Mouse (Mus musculus) Patski (cell line): ENCODE results near the gene Enox1. TPM values are rescaled to one million over a fixed set of nuclear protein-coding genes. Genes with fewer than 3 reads are reported as not detected.

Experiments
- ATAC-seq: fragments of 100-300 bp; one replicate; pipeline ENCODE4 v1.8.0; 2021
- CTCF ChIA-PET: fragments of 350-600 bp; sonication (Branson Sonifier 250); formaldehyde crosslinking; loops from one replicate; lab custom pipeline; 2022; ENCODE audit warnings: inconsistent platforms; lab: Charles Lee
- POLR2A ChIA-PET: fragments of 350-600 bp; sonication (Branson Sonifier 250); formaldehyde crosslinking; loops from one replicate; lab custom pipeline; 2022; ENCODE audit warnings: antibody characterized with exemption, inconsistent platforms; lab: Charles Lee
- DNase-seq: peaks from one replicate; pipeline ENCODE4 v3.0.0-alpha.2; 2011; ENCODE audit warnings: low read depth, low spot score
- H3K27me3 ChIP-seq: fragments of 371-371 bp; one replicate; pipeline ENCODE4 v1.5.1; 2021
- CTCF ChIP-seq: fragments of 100-300 bp; IDR thresholded peaks from one replicate; pipeline ENCODE4 v1.5.1; 2021
- in situ Hi-C: fragments of 300-500 bp; cut with MboI; formaldehyde crosslinking; loops from 3 replicates; pipeline ENCODE4 v1.11.1; 2018; ENCODE audit warnings: low pct_unique_long_range_greater_than_20kb, mixed read lengths
- polyA plus RNA-seq: library from polyadenylated mRNA; unstranded; gene quantifications from one replicate; pipeline ENCODE4 v1.2.3, GENCODE M21; 2021

The Enox1 gene
- polyA plus RNA-seq, 1 experiment from 2014 or later, result 2.4 TPM

- ChIA-PET CTCF (interaction anchor here (1.2 kb wide), 1 partner anchor 14 kb away, joined by 4 read pairs; no protein-coding TSS in a partner anchor), POLR2A (no interaction called here)
- in situ Hi-C loops, result no loop called here
- DNase-seq (no peak), ATAC-seq (no peak)
- no peaks in the 10 kb centered on the region for H3K27me3 ChIP-seq
- no peak for TF ChIP-seq CTCF
Measured at GRCm38 (mm10) chr14:77638148-77638547, 481.6 kb downstream of the Enox1 start.

- TF ChIP-seq CTCF, result no peak
- no peak for DNase-seq
- ChIA-PET CTCF (no interaction called here), POLR2A (no interaction called here)
- in situ Hi-C loops, result no loop called here
- no peaks in the 10 kb centered on the region for H3K27me3 ChIP-seq
- ATAC-seq, result no peak
Measured at GRCm38 (mm10) chr14:77638616-77639015, 482.1 kb downstream of the Enox1 start.

GRCm38 (mm10) chr14:77639586-77639985, 483.0 kb downstream of the Enox1 start:
- TF ChIP-seq CTCF, result no peak
- H3K27me3 ChIP-seq, result no peaks in the 10 kb centered on the region
- DNase-seq, result no peak
- in situ Hi-C loops, result no loop called here
- no peak for ATAC-seq
- ChIA-PET CTCF (no interaction called here), POLR2A (no interaction called here)

- ATAC-seq (no peak), DNase-seq (no peak)
- H3K27me3 ChIP-seq, result no peaks in the 10 kb centered on the region
- in situ Hi-C loops, result no loop called here
- POLR2A ChIA-PET, result interaction anchor here (0.6 kb wide), 2 partner anchors 15 to 630 kb away, joined by 4 to 10 read pairs; no protein-coding TSS in a partner anchor
- CTCF ChIA-PET, result interaction anchor here (1.1 kb wide), 1 partner anchor 15 kb away, joined by 3 read pairs; no protein-coding TSS in a partner anchor
- TF ChIP-seq CTCF, result no peak
Measured at GRCm38 (mm10) chr14:77642314-77642713, 485.8 kb downstream of the Enox1 start.

- CTCF ChIA-PET, result no interaction called here
- in situ Hi-C loops, result no loop called here
- no peak for ATAC-seq
- POLR2A ChIA-PET, result no interaction called here
- TF ChIP-seq CTCF, result no peak
- DNase-seq, result no peak
- H3K27me3 ChIP-seq, result no peaks in the 10 kb centered on the region
Measured at GRCm38 (mm10) chr14:77646196-77646595, 489.6 kb downstream of the Enox1 start.

GRCm38 (mm10) chr14:77647017-77647416, 490.5 kb downstream of the Enox1 start:
- DNase-seq (no peak), ATAC-seq (no peak)
- in situ Hi-C loops, result no loop called here
- CTCF ChIA-PET, result no interaction called here
- POLR2A ChIA-PET, result no interaction called here
- H3K27me3 ChIP-seq, result no peaks in the 10 kb centered on the region
- TF ChIP-seq CTCF, result no peak

- ChIA-PET POLR2A (no interaction called here), CTCF (interaction anchor here (0.9 kb wide), 1 partner anchor 50 kb away, joined by 3 read pairs; no protein-coding TSS in a partner anchor)
- H3K27me3 ChIP-seq, result no peaks in the 10 kb centered on the region
- no peak for TF ChIP-seq CTCF
- ATAC-seq, result no peak
- no peak for DNase-seq
- in situ Hi-C loops, result no loop called here
Measured at GRCm38 (mm10) chr14:77648305-77648704, 491.7 kb downstream of the Enox1 start.

- POLR2A ChIA-PET, result no interaction called here
- in situ Hi-C loops, result no loop called here
- TF ChIP-seq CTCF, result no peak
- no peaks in the 10 kb centered on the region for H3K27me3 ChIP-seq
- CTCF ChIA-PET, result no interaction called here
- ATAC-seq (no peak), DNase-seq (no peak)
Measured at GRCm38 (mm10) chr14:77658739-77659138, 502.2 kb downstream of the Enox1 start.

GRCm38 (mm10) chr14:77662273-77662672, 505.7 kb downstream of the Enox1 start:
- no peaks in the 10 kb centered on the region for H3K27me3 ChIP-seq
- in situ Hi-C loops, result no loop called here
- TF ChIP-seq CTCF, result no peak
- no peak for ATAC-seq
- DNase-seq, result no peak
- CTCF ChIA-PET, result no interaction called here
- POLR2A ChIA-PET, result no interaction called here

- in situ Hi-C loops, result no loop called here
- no peak for ATAC-seq
- POLR2A ChIA-PET, result no interaction called here
- no peak for TF ChIP-seq CTCF
- no peak for DNase-seq
- no peaks in the 10 kb centered on the region for H3K27me3 ChIP-seq
- CTCF ChIA-PET, result no interaction called here
Measured at GRCm38 (mm10) chr14:77662994-77663393, 506.4 kb downstream of the Enox1 start.

- in situ Hi-C loops, result no loop called here
- no peaks in the 10 kb centered on the region for H3K27me3 ChIP-seq
- CTCF ChIA-PET, result no interaction called here
- POLR2A ChIA-PET, result no interaction called here
- no peak for TF ChIP-seq CTCF
- DNase-seq, result no peak
- ATAC-seq, result no peak
Measured at GRCm38 (mm10) chr14:77668096-77668495, 511.5 kb downstream of the Enox1 start.

GRCm38 (mm10) chr14:77669494-77669893, 512.9 kb downstream of the Enox1 start:
- CTCF ChIA-PET, result no interaction called here
- TF ChIP-seq CTCF, result no peak
- DNase-seq, result no peak
- in situ Hi-C loops, result no loop called here
- H3K27me3 ChIP-seq, result no peaks in the 10 kb centered on the region
- POLR2A ChIA-PET, result no interaction called here
- ATAC-seq, result no peak
